In genomic region chr11:70014880-70015558, GRCm38 (mm10) we compare ENCODE assay signal across 8 mouse cellular contexts. TPM values are rescaled to one million over a fixed set of nuclear protein-coding genes. Genes with fewer than 3 reads are reported as not detected.
DNase-seq lines count a peak whose midpoint lies in the region; ATAC-seq lines count a peak whose summit lies in the region.

Gene Acadvl (minus strand): TSS chr11:70015411.

- ATAC-seq in embryonic facial prominence, embryonic 14.5 days (ENCODE audit: low read depth) = peak; percentile 87

- H3K27me3 ChIP-seq in embryonic facial prominence, embryonic 14.5 days (replicated peaks; ENCODE audit: control insufficient read depth, insufficient read depth, low read length) = no peaks in the 10 kb centered on the region

- WGBS in embryonic facial prominence, embryonic 14.5 days = under 1% methylated on average over 32 of the region's 35 CpGs

- peak within 1 kb of the TSS; percentile 71 for H3K27ac ChIP-seq in embryonic facial prominence, embryonic 14.5 days (replicated peaks; ENCODE audit: low read depth, low read length)

- H3K4me3 ChIP-seq in embryonic facial prominence, embryonic 14.5 days (ENCODE audit: low read depth, low read length) = peak within 1 kb of the TSS; percentile 56

- H3K4me2 ChIP-seq in embryonic facial prominence, embryonic 14.5 days (ENCODE audit: low read depth, low read length) = peak within 1 kb of the TSS; percentile 75

- H3K4me1 ChIP-seq in embryonic facial prominence, embryonic 14.5 days (ENCODE audit: control insufficient read depth, insufficient read depth, low read length) = peaks cover 27% of the 10 kb centered on the region

- peak within 1 kb of the TSS; percentile 79 for H3K9ac ChIP-seq in embryonic facial prominence, embryonic 14.5 days (ENCODE audit: low read depth, low read length)

- DNase-seq in 416B (ENCODE audit: low read depth) = peak; percentile 91
- DNase-seq in adrenal gland, postnatal 4 days (ENCODE audit: low spot score in 2 of 2) = peak; percentile 75 to 81
- DNase-seq in embryonic facial prominence, embryonic 14.5 days (ENCODE audit: low spot score) = peak; percentile 93
- DNase-seq in heart, adult 8-10 months (ENCODE audit: low spot score) = peak; percentile 89
- DNase-seq in kidney, adult 9 months = peak; percentile 95
- DNase-seq in liver = peak; percentile 93
- DNase-seq in monocyte, adult 2 months (ENCODE audit: low read depth in 1 of 2, low spot score in 2 of 2) = peak; percentile 52 to 65
- peak; percentile 69 to 76 for DNase-seq in spleen, postnatal 14 days (ENCODE audit: low spot score in 2 of 2)

- peaks cover 44% of the 10 kb centered on the region for H3K36me3 ChIP-seq in embryonic facial prominence, embryonic 14.5 days (ENCODE audit: control insufficient read depth, insufficient read depth, low read length)

- no peaks in the 10 kb centered on the region for H3K9me3 ChIP-seq in embryonic facial prominence, embryonic 14.5 days (ENCODE audit: control insufficient read depth, low read length)

RNA-seq across cellular contexts. Expression of gene Acadvl, which starts in this region (rescaled TPM):
- total RNA-seq in adrenal gland, postnatal 4 days (2021) = 100 to 1,000 TPM; 295 to 378 TPM
- polyA plus RNA-seq in embryonic facial prominence, embryonic 14.5 days (2014; fragmentation: Nextera tagmentation; extraction: Ambion mirVana) = 90.0 and 95.5 TPM in 2 replicates
- 1,000 to 10,000 TPM; 1,233 to 1,415 (median 1,285) TPM for total RNA-seq in heart, adult 8-10 months (2022)

Comparison
In these comparisons a context has a peak if more than half of its experiments do, and no peak if none do; other contexts are left out.
1. Peak in every context shown above with its lines: DNase-seq, ATAC-seq, H3K4me3 ChIP-seq and H3K27ac ChIP-seq.